Mouse (Mus musculus): ENCODE data around the gene Hmgb4. TPM values are rescaled to one million over a fixed set of nuclear protein-coding genes. Genes with fewer than 3 reads are reported as not detected.

Hmgb4 gene
- polyA plus RNA-seq, 1 experiment from 2014 or later: not detected

GRCm38 (mm10) chr4:128270931-128271330, 10.2 kb upstream of the Hmgb4 start:
- Histone ChIP-seq H3K9me3 (ENCODE audit: control insufficient read depth, low read length) (no peaks in the 10 kb centered on the region), H3K4me1 (ENCODE audit: control insufficient read depth, insufficient read depth, low read depth, low read length) (peaks cover 28% of the 10 kb centered on the region), H3K27ac (ENCODE audit: low read depth, low read length) (no peak overlapping the region), H3K36me3 (ENCODE audit: control insufficient read depth, insufficient read depth, low read length) (no peaks in the 10 kb centered on the region), H3K9ac (ENCODE audit: low read depth, low read length) (no peak overlapping the region), H3K27me3 (replicated peaks; ENCODE audit: control insufficient read depth, insufficient read depth, low read length) (no peaks in the 10 kb centered on the region), H3K4me2 (ENCODE audit: low read length) (no peak overlapping the region), H3K4me3 (ENCODE audit: low read length) (no peak overlapping the region)
- WGBS: 44% methylated on average over 19 of the region's 19 CpGs
- ATAC-seq: no peak

GRCm38 (mm10) chr4:128270177-128270576, 9.4 kb upstream of the Hmgb4 start:
- H3K9me3 ChIP-seq (ENCODE audit: control insufficient read depth, low read length): no peaks in the 10 kb centered on the region
- H3K4me2 ChIP-seq (ENCODE audit: low read length): no peak overlapping the region
- no peaks in the 10 kb centered on the region for H3K27me3 ChIP-seq (replicated peaks; ENCODE audit: control insufficient read depth, insufficient read depth, low read length)
- H3K27ac ChIP-seq (ENCODE audit: low read depth, low read length): no peak overlapping the region
- no peak overlapping the region for H3K4me3 ChIP-seq (ENCODE audit: low read length)
- H3K36me3 ChIP-seq (ENCODE audit: control insufficient read depth, insufficient read depth, low read length): no peaks in the 10 kb centered on the region
- ATAC-seq: no peak
- peaks cover 28% of the 10 kb centered on the region for H3K4me1 ChIP-seq (ENCODE audit: control insufficient read depth, insufficient read depth, low read depth, low read length)
- 50% methylated on average over 10 of the region's 10 CpGs for WGBS
- H3K9ac ChIP-seq (ENCODE audit: low read depth, low read length): no peak overlapping the region

- 72% methylated on average over 9 of the region's 9 CpGs for WGBS
- Histone ChIP-seq H3K9me3 (ENCODE audit: control insufficient read depth, low read length) (no peaks in the 10 kb centered on the region), H3K4me3 (ENCODE audit: low read length) (no peak overlapping the region), H3K4me2 (ENCODE audit: low read length) (no peak overlapping the region), H3K27ac (ENCODE audit: low read depth, low read length) (no peak overlapping the region), H3K4me1 (ENCODE audit: control insufficient read depth, insufficient read depth, low read depth, low read length) (peaks cover 28% of the 10 kb centered on the region), H3K36me3 (ENCODE audit: control insufficient read depth, insufficient read depth, low read length) (no peaks in the 10 kb centered on the region), H3K27me3 (replicated peaks; ENCODE audit: control insufficient read depth, insufficient read depth, low read length) (no peaks in the 10 kb centered on the region), H3K9ac (ENCODE audit: low read depth, low read length) (no peak overlapping the region)
- no peak for ATAC-seq
These were observed 8.6 kb upstream of the Hmgb4 start for GRCm38 (mm10) chr4:128269261-128269875.

- Histone ChIP-seq H3K27ac (ENCODE audit: low read depth, low read length) (no peak overlapping the region), H3K36me3 (ENCODE audit: control insufficient read depth, insufficient read depth, low read length) (no peaks in the 10 kb centered on the region), H3K4me3 (ENCODE audit: low read length) (no peak overlapping the region), H3K9me3 (ENCODE audit: control insufficient read depth, low read length) (no peaks in the 10 kb centered on the region), H3K27me3 (replicated peaks; ENCODE audit: control insufficient read depth, insufficient read depth, low read length) (no peaks in the 10 kb centered on the region), H3K9ac (ENCODE audit: low read depth, low read length) (no peak overlapping the region), H3K4me2 (ENCODE audit: low read length) (no peak overlapping the region), H3K4me1 (ENCODE audit: control insufficient read depth, insufficient read depth, low read depth, low read length) (peaks cover 7% of the 10 kb centered on the region; the same call in 1 of the 2 replicates)
- WGBS: 69% methylated on average over 3 of the region's 3 CpGs
- no peak for ATAC-seq
These were observed 4.6 kb upstream of the Hmgb4 start for GRCm38 (mm10) chr4:128265341-128265740.

- Histone ChIP-seq H3K9me3 (ENCODE audit: control insufficient read depth, low read length) (no peaks in the 10 kb centered on the region), H3K27me3 (replicated peaks; ENCODE audit: control insufficient read depth, insufficient read depth, low read length) (no peaks in the 10 kb centered on the region), H3K4me2 (ENCODE audit: low read length) (no peak overlapping the region), H3K4me3 (ENCODE audit: low read length) (no peak overlapping the region), H3K27ac (ENCODE audit: low read depth, low read length) (no peak overlapping the region), H3K9ac (ENCODE audit: low read depth, low read length) (no peak overlapping the region), H3K4me1 (ENCODE audit: control insufficient read depth, insufficient read depth, low read depth, low read length) (0 out of 2 replicates have a peak, but pooled peaks cover 3% of the 10 kb centered on the region), H3K36me3 (ENCODE audit: control insufficient read depth, insufficient read depth, low read length) (no peaks in the 10 kb centered on the region)
- WGBS: 92% methylated on average over 5 of the region's 5 CpGs
- ATAC-seq: no peak
These were observed 3.7 kb upstream of the Hmgb4 start for GRCm38 (mm10) chr4:128264491-128264890.

GRCm38 (mm10) chr4:128259211-128259610, 1.5 kb downstream of the Hmgb4 start:
- Histone ChIP-seq H3K9me3 (ENCODE audit: control insufficient read depth, low read length) (no peaks in the 10 kb centered on the region), H3K36me3 (ENCODE audit: control insufficient read depth, insufficient read depth, low read length) (no peaks in the 10 kb centered on the region), H3K9ac (ENCODE audit: low read depth, low read length) (no peak overlapping the region), H3K4me3 (ENCODE audit: low read length) (no peak overlapping the region), H3K4me2 (ENCODE audit: low read length) (no peak overlapping the region), H3K4me1 (ENCODE audit: control insufficient read depth, insufficient read depth, low read depth, low read length) (no peaks in the 10 kb centered on the region), H3K27me3 (replicated peaks; ENCODE audit: control insufficient read depth, insufficient read depth, low read length) (no peaks in the 10 kb centered on the region), H3K27ac (ENCODE audit: low read depth, low read length) (no peak overlapping the region)
- 89% methylated on average over 5 of the region's 5 CpGs for WGBS
- ATAC-seq: no peak

GRCm38 (mm10) chr4:128248676-128249075, 12.1 kb downstream of the Hmgb4 start:
- Histone ChIP-seq H3K4me1 (ENCODE audit: control insufficient read depth, insufficient read depth, low read depth, low read length) (no peaks in the 10 kb centered on the region), H3K4me2 (ENCODE audit: low read length) (no peak overlapping the region), H3K36me3 (ENCODE audit: control insufficient read depth, insufficient read depth, low read length) (no peaks in the 10 kb centered on the region), H3K27ac (ENCODE audit: low read depth, low read length) (no peak overlapping the region), H3K9ac (ENCODE audit: low read depth, low read length) (no peak overlapping the region), H3K27me3 (replicated peaks; ENCODE audit: control insufficient read depth, insufficient read depth, low read length) (no peaks in the 10 kb centered on the region), H3K4me3 (ENCODE audit: low read length) (no peak overlapping the region), H3K9me3 (ENCODE audit: control insufficient read depth, low read length) (no peaks in the 10 kb centered on the region)
- ATAC-seq: no peak
- 16% methylated on average over 5 of the region's 5 CpGs for WGBS

GRCm38 (mm10) chr4:128245201-128245600, 15.6 kb downstream of the Hmgb4 start:
- peaks cover 14% of the 10 kb centered on the region for H3K4me1 ChIP-seq (ENCODE audit: control insufficient read depth, insufficient read depth, low read depth, low read length)
- H3K27ac ChIP-seq (ENCODE audit: low read depth, low read length): no peak overlapping the region
- 52% methylated on average over 2 of the region's 2 CpGs for WGBS
- no peak overlapping the region for H3K4me3 ChIP-seq (ENCODE audit: low read length)
- H3K4me2 ChIP-seq (ENCODE audit: low read length): no peak overlapping the region
- H3K9ac ChIP-seq (ENCODE audit: low read depth, low read length): no peak overlapping the region
- no peak for ATAC-seq
- no peaks in the 10 kb centered on the region for H3K9me3 ChIP-seq (ENCODE audit: control insufficient read depth, low read length)
- H3K36me3 ChIP-seq (ENCODE audit: control insufficient read depth, insufficient read depth, low read length): no peaks in the 10 kb centered on the region
- H3K27me3 ChIP-seq (replicated peaks; ENCODE audit: control insufficient read depth, insufficient read depth, low read length): no peaks in the 10 kb centered on the region

GRCm38 (mm10) chr4:128241854-128242356, 18.9 kb downstream of the Hmgb4 start:
- Histone ChIP-seq H3K36me3 (ENCODE audit: control insufficient read depth, insufficient read depth, low read length) (no peaks in the 10 kb centered on the region), H3K27me3 (replicated peaks; ENCODE audit: control insufficient read depth, insufficient read depth, low read length) (no peaks in the 10 kb centered on the region), H3K4me3 (ENCODE audit: low read length) (no peak overlapping the region), H3K9ac (ENCODE audit: low read depth, low read length) (no peak overlapping the region), H3K27ac (ENCODE audit: low read depth, low read length) (no peak overlapping the region; the same call in 1 of the 2 replicates), H3K4me2 (ENCODE audit: low read length) (no peak overlapping the region), H3K9me3 (ENCODE audit: control insufficient read depth, low read length) (no peaks in the 10 kb centered on the region), H3K4me1 (ENCODE audit: control insufficient read depth, insufficient read depth, low read depth, low read length) (peaks cover 14% of the 10 kb centered on the region)
- ATAC-seq: peak; percentile 55
- WGBS: 42% methylated on average over 2 of the region's 2 CpGs

Data from hindbrain, embryonic 16.5 days (tissue).